Mouse (Mus musculus): ENCODE results near the gene Npas2. TPM values are rescaled to one million over a fixed set of nuclear protein-coding genes. Genes with fewer than 3 reads are reported as not detected.

The Npas2 gene
- 0.49 and 0.64 TPM in 2 replicates for polyA plus RNA-seq (2015; fragmentation: Nextera tagmentation; extraction: Ambion mirVana)

- Histone ChIP-seq H3K27ac (no peak within 1 kb of the TSS), H3K27me3 (replicated peaks) (peaks cover 26% of the 10 kb centered on the region), H3K4me2 (replicated peaks) (peak within 1 kb of the TSS; percentile 99), H3K9me3 (no peaks in the 10 kb centered on the region), H3K36me3 (no peaks in the 10 kb centered on the region), H3K4me3 (replicated peaks) (peak within 1 kb of the TSS; percentile 68), H3K9ac (peak within 1 kb of the TSS; percentile 65), H3K4me1 (replicated peaks) (peaks cover 22% of the 10 kb centered on the region; the same call in 1 of the 2 replicates)
- under 1% methylated on average over 64 of the region's 66 CpGs for WGBS
- ATAC-seq, result peak; percentile 40
Measured at GRCm38 (mm10) chr1:39192997-39193861, at the start of gene Npas2. Gene Npas2, plus strand, starts transcription at chr1:39193731.

GRCm38 (mm10) chr1:39156778-39157177, 36.8 kb upstream of the Npas2 start:
- no peak for ATAC-seq
- Histone ChIP-seq H3K4me2 (replicated peaks) (no peak overlapping the region), H3K9ac (no peak overlapping the region), H3K27ac (no peak overlapping the region), H3K27me3 (replicated peaks) (no peaks in the 10 kb centered on the region), H3K4me1 (replicated peaks) (no peaks in the 10 kb centered on the region), H3K9me3 (no peaks in the 10 kb centered on the region), H3K4me3 (replicated peaks) (no peak overlapping the region), H3K36me3 (no peaks in the 10 kb centered on the region)
- WGBS, result 87% methylated on average over 4 of the region's 4 CpGs

GRCm38 (mm10) chr1:39160167-39160566, 33.4 kb upstream of the Npas2 start:
- no peaks in the 10 kb centered on the region for H3K36me3 ChIP-seq
- H3K27me3 ChIP-seq (replicated peaks), result no peaks in the 10 kb centered on the region
- no peak overlapping the region for H3K4me3 ChIP-seq (replicated peaks)
- 52% methylated on average over 4 of the region's 4 CpGs for WGBS
- no peaks in the 10 kb centered on the region for H3K9me3 ChIP-seq
- H3K4me2 ChIP-seq (replicated peaks), result no peak overlapping the region
- no peak overlapping the region for H3K9ac ChIP-seq
- H3K27ac ChIP-seq, result no peak overlapping the region
- H3K4me1 ChIP-seq (replicated peaks), result no peaks in the 10 kb centered on the region
- no peak for ATAC-seq

- 83% methylated on average over 1 of the region's 1 CpGs for WGBS
- ATAC-seq, result no peak
- no peak overlapping the region for H3K9ac ChIP-seq
- H3K4me1 ChIP-seq (replicated peaks), result no peaks in the 10 kb centered on the region
- H3K27me3 ChIP-seq (replicated peaks), result no peaks in the 10 kb centered on the region
- no peak overlapping the region for H3K4me3 ChIP-seq (replicated peaks)
- no peak overlapping the region for H3K4me2 ChIP-seq (replicated peaks)
- no peaks in the 10 kb centered on the region for H3K36me3 ChIP-seq
- H3K27ac ChIP-seq, result no peak overlapping the region
- no peaks in the 10 kb centered on the region for H3K9me3 ChIP-seq
Measured at GRCm38 (mm10) chr1:39163077-39163476, 30.5 kb upstream of the Npas2 start.

DNA sequence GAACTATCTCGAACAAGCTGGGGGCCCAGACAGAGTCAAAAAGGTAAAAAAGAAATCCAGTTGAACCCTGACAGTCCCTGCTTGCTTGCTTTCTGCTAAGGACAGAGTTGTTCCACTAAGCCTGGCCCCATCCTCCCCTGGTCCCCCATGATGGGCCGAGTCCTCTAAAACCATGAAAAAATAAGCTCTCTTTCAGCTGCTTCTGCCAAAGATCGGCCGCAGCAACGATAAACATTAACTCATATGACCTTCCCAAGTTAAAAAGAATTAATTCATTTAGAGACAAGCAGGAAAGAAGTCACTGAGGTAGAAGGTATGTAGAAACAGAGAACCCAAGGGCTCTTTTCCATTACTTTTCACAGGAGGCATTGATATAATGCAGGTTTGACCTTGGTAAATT, 16.8 kb upstream of the Npas2 start:
- no peak overlapping the region for H3K9ac ChIP-seq
- no peaks in the 10 kb centered on the region for H3K36me3 ChIP-seq
- no peak overlapping the region for H3K4me2 ChIP-seq (replicated peaks)
- H3K4me1 ChIP-seq (replicated peaks), result no peaks in the 10 kb centered on the region
- no peak for ATAC-seq
- no peak overlapping the region for H3K4me3 ChIP-seq (replicated peaks)
- no peaks in the 10 kb centered on the region for H3K27me3 ChIP-seq (replicated peaks)
- no peak overlapping the region for H3K27ac ChIP-seq
- no peaks in the 10 kb centered on the region for H3K9me3 ChIP-seq
- 61% methylated on average over 5 of the region's 5 CpGs for WGBS

GRCm38 (mm10) chr1:39177211-39177610, 16.3 kb upstream of the Npas2 start:
- WGBS, result 86% methylated on average over 14 of the region's 14 CpGs
- no peak for ATAC-seq
- no peak overlapping the region for H3K27ac ChIP-seq
- H3K4me1 ChIP-seq (replicated peaks), result no peaks in the 10 kb centered on the region
- no peak overlapping the region for H3K4me2 ChIP-seq (replicated peaks)
- no peak overlapping the region for H3K9ac ChIP-seq
- no peaks in the 10 kb centered on the region for H3K36me3 ChIP-seq
- H3K9me3 ChIP-seq, result no peaks in the 10 kb centered on the region
- no peak overlapping the region for H3K4me3 ChIP-seq (replicated peaks)
- H3K27me3 ChIP-seq (replicated peaks), result no peaks in the 10 kb centered on the region

DNA sequence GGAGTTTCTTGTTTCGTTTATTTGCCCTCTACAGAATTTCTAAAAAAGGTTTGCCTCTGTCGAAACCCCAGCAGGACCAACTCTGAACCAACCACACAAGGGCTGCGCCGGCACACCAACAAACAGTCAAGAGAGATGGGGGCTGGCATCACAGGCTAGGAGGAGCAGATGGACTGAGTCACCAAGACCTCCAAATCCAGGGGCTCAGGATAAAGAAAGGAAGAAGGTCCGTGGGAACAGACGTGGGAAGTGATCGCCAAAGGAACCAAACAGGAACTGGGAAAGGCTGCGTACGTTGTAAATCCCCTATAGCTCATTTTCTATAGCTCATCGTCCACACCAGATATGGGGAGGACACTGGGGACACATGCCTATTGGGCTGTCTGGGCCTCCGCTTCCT, 13.7 kb upstream of the Npas2 start:
- H3K27ac ChIP-seq, result no peak overlapping the region
- H3K9me3 ChIP-seq, result no peaks in the 10 kb centered on the region
- no peak overlapping the region for H3K4me2 ChIP-seq (replicated peaks)
- H3K27me3 ChIP-seq (replicated peaks), result no peaks in the 10 kb centered on the region
- no peaks in the 10 kb centered on the region for H3K36me3 ChIP-seq
- ATAC-seq, result no peak
- no peaks in the 10 kb centered on the region for H3K4me1 ChIP-seq (replicated peaks)
- H3K4me3 ChIP-seq (replicated peaks), result no peak overlapping the region
- WGBS, result 95% methylated on average over 11 of the region's 11 CpGs
- no peak overlapping the region for H3K9ac ChIP-seq

DNA sequence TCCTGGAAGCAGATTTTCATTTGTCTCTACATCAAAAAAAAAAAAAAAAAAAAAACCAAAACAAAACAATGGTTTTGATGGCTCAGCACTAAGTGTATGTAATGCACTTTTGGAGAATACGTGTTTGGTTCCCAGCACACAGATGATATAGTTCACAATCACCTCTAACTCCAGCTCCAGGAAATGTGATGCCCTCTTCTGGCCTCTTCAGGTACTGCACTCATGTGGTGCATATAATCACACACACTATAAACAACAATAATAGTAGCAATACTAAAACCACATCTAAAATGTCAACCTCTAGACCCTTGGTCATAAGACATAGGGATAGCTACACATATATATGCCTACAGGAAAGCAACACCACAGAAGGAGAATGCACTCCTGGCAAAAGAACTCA, 13.0 kb upstream of the Npas2 start:
- no peak for ATAC-seq
- Histone ChIP-seq H3K27me3 (replicated peaks) (no peaks in the 10 kb centered on the region), H3K27ac (no peak overlapping the region), H3K4me1 (replicated peaks) (no peaks in the 10 kb centered on the region), H3K9ac (no peak overlapping the region), H3K9me3 (no peaks in the 10 kb centered on the region), H3K4me3 (replicated peaks) (no peak overlapping the region), H3K4me2 (replicated peaks) (no peak overlapping the region), H3K36me3 (no peaks in the 10 kb centered on the region)
- WGBS, result 97% methylated on average over 1 of the region's 1 CpGs

DNA sequence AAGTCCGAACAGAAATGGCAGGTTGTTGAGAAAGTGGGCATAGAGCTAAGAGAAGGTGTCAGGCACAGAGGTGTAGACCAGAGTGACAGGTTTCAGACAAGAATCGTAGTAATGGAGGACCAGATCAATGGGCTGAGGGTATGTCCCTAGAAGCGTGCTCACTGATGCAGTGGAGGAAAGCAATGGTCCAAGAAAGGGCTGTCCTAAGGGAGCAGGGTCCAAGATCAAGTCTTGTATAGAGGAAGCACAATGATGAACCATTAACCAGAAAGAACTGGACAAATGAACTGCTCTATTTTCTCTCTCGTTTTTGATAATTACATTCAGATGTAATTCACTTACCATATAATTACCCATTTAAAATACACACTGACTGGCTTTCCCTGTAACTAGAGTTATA, 11.6 kb upstream of the Npas2 start:
- no peak overlapping the region for H3K9ac ChIP-seq
- no peaks in the 10 kb centered on the region for H3K36me3 ChIP-seq
- no peak overlapping the region for H3K27ac ChIP-seq
- H3K9me3 ChIP-seq, result no peaks in the 10 kb centered on the region
- no peaks in the 10 kb centered on the region for H3K27me3 ChIP-seq (replicated peaks)
- no peak overlapping the region for H3K4me3 ChIP-seq (replicated peaks)
- ATAC-seq, result no peak
- 87% methylated on average over 4 of the region's 4 CpGs for WGBS
- no peak overlapping the region for H3K4me2 ChIP-seq (replicated peaks)
- H3K4me1 ChIP-seq (replicated peaks), result 0 out of 2 replicates have a peak, but pooled peaks cover 4% of the 10 kb centered on the region

DNA sequence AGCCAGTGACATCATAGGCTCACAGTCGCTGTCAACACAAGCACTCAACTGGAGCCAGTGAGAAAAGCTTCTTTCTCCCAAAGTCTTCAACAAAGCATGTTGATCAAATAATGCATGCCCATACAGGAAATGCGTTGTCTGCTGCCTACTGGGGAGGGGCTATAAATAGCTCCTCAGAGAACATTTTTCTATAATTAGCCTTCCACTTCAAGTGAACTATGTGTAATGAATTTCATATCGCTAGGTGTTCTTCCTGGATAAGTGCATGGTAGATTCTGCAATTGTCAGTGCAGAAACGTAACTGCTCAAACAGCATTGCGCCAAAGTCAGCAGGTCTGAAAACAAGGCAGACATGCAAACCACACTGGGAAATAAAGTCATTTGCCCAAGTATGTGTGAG, 7.7 kb upstream of the Npas2 start:
- Histone ChIP-seq H3K4me3 (replicated peaks) (no peak overlapping the region), H3K4me2 (replicated peaks) (no peak overlapping the region), H3K9me3 (no peaks in the 10 kb centered on the region), H3K27me3 (replicated peaks) (no peaks in the 10 kb centered on the region), H3K27ac (no peak overlapping the region), H3K9ac (no peak overlapping the region), H3K36me3 (no peaks in the 10 kb centered on the region), H3K4me1 (replicated peaks) (0 out of 2 replicates have a peak, but pooled peaks cover 4% of the 10 kb centered on the region)
- 83% methylated on average over 5 of the region's 5 CpGs for WGBS
- ATAC-seq, result no peak

DNA sequence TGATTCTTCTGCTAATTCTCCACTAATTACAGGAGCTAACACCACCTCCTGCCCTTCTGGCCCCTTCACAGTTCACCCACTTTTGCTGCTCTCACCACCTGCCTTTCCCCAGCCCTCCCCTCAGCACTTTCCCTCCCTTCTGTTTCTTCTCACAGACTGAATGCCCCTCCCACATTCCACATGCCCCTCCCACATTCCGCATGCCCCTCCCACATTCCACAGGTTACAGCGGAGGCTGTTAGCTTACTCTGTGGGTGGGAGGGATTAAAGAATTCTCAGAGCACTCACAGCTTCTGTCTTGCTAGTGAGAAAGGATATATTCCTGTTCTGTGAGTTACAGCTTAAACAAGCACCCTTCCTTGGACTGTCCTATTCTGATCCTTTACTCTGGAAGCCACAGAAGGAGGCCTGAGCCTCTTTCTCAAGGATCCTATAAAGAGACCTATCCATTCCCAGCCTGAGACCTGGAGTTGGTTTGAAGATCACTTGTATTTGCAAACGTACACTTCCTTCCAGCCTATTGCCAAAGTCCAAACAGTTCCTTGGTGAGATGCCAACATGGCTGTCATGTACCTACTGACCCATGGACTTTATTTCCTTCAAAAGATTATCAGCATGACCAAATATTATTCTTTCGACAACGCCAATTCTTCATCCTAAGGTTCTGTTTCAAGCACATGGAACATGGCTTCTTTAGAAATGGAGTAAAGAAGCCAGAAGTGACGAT, 6.7 kb upstream of the Npas2 start:
- no peak overlapping the region for H3K4me2 ChIP-seq (replicated peaks)
- no peaks in the 10 kb centered on the region for H3K27me3 ChIP-seq (replicated peaks)
- H3K4me1 ChIP-seq (replicated peaks), result 0 out of 2 replicates have a peak, but pooled peaks cover 4% of the 10 kb centered on the region
- H3K4me3 ChIP-seq (replicated peaks), result no peak overlapping the region
- H3K27ac ChIP-seq, result no peak overlapping the region
- H3K36me3 ChIP-seq, result no peaks in the 10 kb centered on the region
- H3K9ac ChIP-seq, result no peak overlapping the region
- no peaks in the 10 kb centered on the region for H3K9me3 ChIP-seq
- peak; percentile 83 for ATAC-seq
- 43% methylated on average over 6 of the region's 6 CpGs for WGBS

- no peaks in the 10 kb centered on the region for H3K36me3 ChIP-seq
- no peak overlapping the region for H3K4me2 ChIP-seq (replicated peaks)
- no peaks in the 10 kb centered on the region for H3K9me3 ChIP-seq
- no peak for ATAC-seq
- no peak overlapping the region for H3K9ac ChIP-seq
- 49% methylated on average over 5 of the region's 5 CpGs for WGBS
- H3K4me3 ChIP-seq (replicated peaks), result no peak overlapping the region
- H3K4me1 ChIP-seq (replicated peaks), result peaks cover 20% of the 10 kb centered on the region; the same call in 1 of the 2 replicates
- peaks cover 23% of the 10 kb centered on the region for H3K27me3 ChIP-seq (replicated peaks)
- H3K27ac ChIP-seq, result no peak overlapping the region
Measured at GRCm38 (mm10) chr1:39191122-39191521, 2.4 kb upstream of the Npas2 start.
